Mouse (Mus musculus) layer of hippocampus, postnatal 10 days (tissue): Measurements from ENCODE around the gene Naa50. TPM values are rescaled to one million over a fixed set of nuclear protein-coding genes. Genes with fewer than 3 reads are reported as not detected.

Source experiments
- DNase-seq, 2 experiments: peaks; one replicate each; pipeline ENCODE4 v3.0.0; 2021; ENCODE audit warnings: low spot score in 2 of 2
- long read RNA-seq: library from polyadenylated mRNA; stranded (forward); transcript quantifications from one replicate; pipeline ENCODE4 v2.0.0, GENCODE M21; 2023
- total RNA-seq, 2 experiments: library from RNA; stranded (reverse); gene quantifications; 2 replicates each; pipeline ENCODE4 v1.2.3; 2021

Gene Naa50
- 10 to 100 TPM; 53.4 to 54.8 TPM for total RNA-seq
- long read RNA-seq, full-length matches to known transcripts: 39 of 47 reads
- long read RNA-seq, partial matches to known transcripts: 0 of 47 reads
- long read RNA-seq, other reads (novel, unspliced or antisense): 8 of 47 reads

GRCm38 (mm10) chr16:44139536-44140185 lies at the start of gene Naa50, which contains the start of gene Atp6v1a:
TSS of gene Naa50 (plus strand) at chr16:44139830.
TSS of gene Atp6v1a (minus strand) at chr16:44139705.
- DNase-seq: peak; percentile 92 to 95

GRCm38 (mm10) chr16:44099377-44099776 lies 40.3 kb upstream of the Naa50 start:
- DNase-seq: no peak

GRCm38 (mm10) chr16:44101181-44101710 lies 38.4 kb upstream of the Naa50 start:
- DNase-seq: no peak

GRCm38 (mm10) chr16:44102925-44103324 lies 36.7 kb upstream of the Naa50 start:
- DNase-seq: no peak

- DNase-seq: no peak
These were observed 35.5 kb upstream of the Naa50 start for GRCm38 (mm10) chr16:44103806-44104766.

GRCm38 (mm10) chr16:44105211-44105610 lies 34.4 kb upstream of the Naa50 start:
- DNase-seq: no peak

GRCm38 (mm10) chr16:44109002-44109401 lies 30.6 kb upstream of the Naa50 start:
- peak; percentile 44 to 45 for DNase-seq

- DNase-seq: no peak
These were observed 19.7 kb upstream of the Naa50 start for GRCm38 (mm10) chr16:44119753-44120501.

GRCm38 (mm10) chr16:44122122-44122521 lies 17.5 kb upstream of the Naa50 start:
- no peak for DNase-seq

GRCm38 (mm10) chr16:44122574-44122973 lies 17.1 kb upstream of the Naa50 start:
- no peak for DNase-seq

GRCm38 (mm10) chr16:44122982-44123725 lies 16.5 kb upstream of the Naa50 start:
- peak in 1 of 2 experiments; percentile 35 for DNase-seq

- DNase-seq: no peak
These were observed 15.8 kb upstream of the Naa50 start for GRCm38 (mm10) chr16:44123786-44124185.

GRCm38 (mm10) chr16:44124713-44125112 lies 14.9 kb upstream of the Naa50 start:
- no peak for DNase-seq

- no peak for DNase-seq
These were observed 14.2 kb upstream of the Naa50 start for GRCm38 (mm10) chr16:44125436-44125835.

GRCm38 (mm10) chr16:44126437-44126836 lies 13.2 kb upstream of the Naa50 start:
- DNase-seq: no peak

- no peak for DNase-seq
These were observed 7.3 kb upstream of the Naa50 start for GRCm38 (mm10) chr16:44132300-44132699.

GRCm38 (mm10) chr16:44133187-44133586 lies 6.4 kb upstream of the Naa50 start:
- no peak for DNase-seq

GRCm38 (mm10) chr16:44136511-44137021 lies 3.1 kb upstream of the Naa50 start:
- DNase-seq: no peak

- DNase-seq: peak in 1 of 2 experiments; percentile 33
These were observed 1.2 kb upstream of the Naa50 start for GRCm38 (mm10) chr16:44138377-44138978.
